Mouse (Mus musculus): ENCODE data around the gene Lmbr1l. TPM values are rescaled to one million over a fixed set of nuclear protein-coding genes. Genes with fewer than 3 reads are reported as not detected.
"Not testable (repeated sequence)": the region's sequence is repeated elsewhere in the genome, so short reads cannot be mapped to it uniquely, and the experiment has no call there.

Gene Lmbr1l
- polyA plus RNA-seq, 1 experiment from 2014 or later: 29.3 TPM

DNA sequence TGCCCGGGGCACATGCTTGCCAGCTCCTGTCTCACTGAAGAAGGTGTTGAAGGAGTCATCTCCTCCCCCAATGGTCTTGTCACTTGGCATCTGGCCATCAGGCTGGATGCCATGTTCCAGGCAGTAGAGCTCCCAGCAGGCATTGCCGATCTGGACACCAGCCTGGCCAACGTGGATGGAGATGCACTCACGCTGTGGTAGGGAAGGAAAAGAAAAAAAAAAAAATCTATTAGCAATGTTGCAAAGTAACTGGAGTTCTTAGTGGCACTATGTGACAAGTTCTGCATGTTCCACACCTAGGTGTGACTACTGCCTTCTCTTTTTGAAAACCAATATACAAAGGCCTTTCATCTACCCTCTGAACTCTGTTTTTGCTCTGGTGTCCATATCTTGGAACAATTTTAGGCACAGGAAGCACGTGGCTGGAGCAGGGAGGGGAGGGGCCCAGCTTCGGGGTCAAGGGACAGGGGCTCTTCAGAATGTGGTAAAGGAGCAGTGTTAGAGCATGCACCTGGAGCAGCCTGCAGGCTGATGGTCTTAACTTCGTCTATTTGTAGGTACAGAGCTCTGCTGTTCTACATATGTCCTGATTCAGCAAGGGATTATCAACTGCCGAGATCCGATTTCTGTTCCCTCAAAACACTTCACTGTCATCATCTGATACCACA lies 15.1 kb upstream of the Lmbr1l start:
- H3K9ac ChIP-seq: peak overlapping the region; percentile 91
- ATAC-seq (ENCODE audit: low FRiP score, low read depth); H3K36me3 ChIP-seq; H3K27me3 ChIP-seq; H3K9me3 ChIP-seq: not testable (repeated sequence)
- peak overlapping the region; percentile 96 for H3K4me2 ChIP-seq
- H3K4me3 ChIP-seq: peak overlapping the region; percentile 81
- H3K4me1 ChIP-seq (replicated peaks): peaks cover 36% of the 10 kb centered on the region
- 11% methylated on average over 8 of the region's 9 CpGs for WGBS
- H3K27ac ChIP-seq (replicated peaks): peak overlapping the region; percentile 99

DNA sequence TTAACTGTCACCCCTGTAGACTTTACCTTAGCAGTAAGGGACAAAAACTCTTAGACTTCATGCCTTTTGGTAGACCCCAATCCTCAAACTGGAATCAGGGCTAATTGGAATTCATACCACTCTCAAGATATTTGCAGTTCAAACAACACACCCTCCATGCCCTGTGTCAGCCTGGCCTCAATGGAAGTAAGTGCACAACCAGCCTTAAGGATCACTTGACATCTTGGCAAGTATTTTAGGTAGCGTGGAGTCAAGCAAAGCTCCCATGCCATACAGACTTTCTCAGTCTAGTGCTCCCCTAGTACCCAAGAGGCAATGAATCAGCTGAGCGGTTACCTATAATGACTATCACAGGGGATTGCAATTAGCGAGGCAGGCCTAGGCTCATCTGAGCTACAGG lies 13.0 kb upstream of the Lmbr1l start:
- Histone ChIP-seq H3K9ac (no peak overlapping the region), H3K4me2 (0 out of 2 replicates have a peak overlapping the region, but pooled peaks have one; percentile 7)
- WGBS: 77% methylated on average over 3 of the region's 3 CpGs

DNA sequence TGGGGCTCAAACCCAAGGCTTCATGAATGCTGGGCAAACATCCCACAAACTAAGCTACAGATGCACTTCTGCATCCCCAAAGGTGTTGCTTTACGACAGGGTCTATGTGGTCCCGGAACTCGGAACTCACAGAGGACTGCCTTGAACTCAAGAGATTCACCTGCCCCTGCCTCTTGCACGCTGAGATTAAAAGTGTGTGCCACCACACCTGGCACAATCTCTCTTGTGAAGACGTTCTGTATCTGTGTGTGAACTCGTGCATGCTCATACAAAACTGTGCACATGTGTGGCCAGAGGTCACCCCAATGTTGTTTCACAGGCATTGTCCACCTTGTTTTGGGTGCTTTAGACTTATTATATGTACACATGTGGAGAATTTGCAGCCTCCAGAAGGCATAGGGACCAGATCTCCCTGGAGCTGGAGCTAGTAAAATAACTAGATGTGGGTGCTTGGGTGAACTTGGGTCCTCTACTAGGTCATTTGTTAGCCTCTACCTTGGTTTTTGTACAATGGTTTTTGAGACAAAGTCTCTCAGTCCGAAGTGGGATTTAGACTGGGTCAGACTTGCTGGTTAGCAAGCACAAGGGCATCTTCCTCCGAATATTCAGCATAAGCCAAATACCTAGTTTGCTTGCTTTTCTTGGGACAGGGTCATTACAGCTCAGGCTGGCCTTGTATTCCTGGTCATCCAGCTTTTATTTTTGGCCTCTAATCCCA lies 12.1 kb upstream of the Lmbr1l start:
- Histone ChIP-seq H3K4me2 (no peak overlapping the region), H3K27me3 (no peaks in the 10 kb centered on the region), H3K4me3 (no peak overlapping the region), H3K4me1 (replicated peaks) (peaks cover 28% of the 10 kb centered on the region), H3K9me3 (no peaks in the 10 kb centered on the region), H3K36me3 (0 out of 2 replicates have a peak, but pooled peaks cover 5% of the 10 kb centered on the region), H3K9ac (no peak overlapping the region), H3K27ac (replicated peaks) (no peak overlapping the region)
- 53% methylated on average over 8 of the region's 8 CpGs for WGBS
- ATAC-seq (ENCODE audit: low FRiP score, low read depth): no peak

More for the DNA sequence above, 13.0 kb upstream of the Lmbr1l start:
- no peaks in the 10 kb centered on the region for H3K27me3 ChIP-seq
- no peak overlapping the region for H3K27ac ChIP-seq (replicated peaks)
- H3K4me1 ChIP-seq (replicated peaks): peaks cover 36% of the 10 kb centered on the region
- 0 out of 2 replicates have a peak overlapping the region, but pooled peaks have one; percentile 1 for H3K4me3 ChIP-seq
- no peaks in the 10 kb centered on the region for H3K9me3 ChIP-seq
- no peak for ATAC-seq (ENCODE audit: low FRiP score, low read depth)
- H3K36me3 ChIP-seq: 0 out of 2 replicates have a peak, but pooled peaks cover 5% of the 10 kb centered on the region

DNA sequence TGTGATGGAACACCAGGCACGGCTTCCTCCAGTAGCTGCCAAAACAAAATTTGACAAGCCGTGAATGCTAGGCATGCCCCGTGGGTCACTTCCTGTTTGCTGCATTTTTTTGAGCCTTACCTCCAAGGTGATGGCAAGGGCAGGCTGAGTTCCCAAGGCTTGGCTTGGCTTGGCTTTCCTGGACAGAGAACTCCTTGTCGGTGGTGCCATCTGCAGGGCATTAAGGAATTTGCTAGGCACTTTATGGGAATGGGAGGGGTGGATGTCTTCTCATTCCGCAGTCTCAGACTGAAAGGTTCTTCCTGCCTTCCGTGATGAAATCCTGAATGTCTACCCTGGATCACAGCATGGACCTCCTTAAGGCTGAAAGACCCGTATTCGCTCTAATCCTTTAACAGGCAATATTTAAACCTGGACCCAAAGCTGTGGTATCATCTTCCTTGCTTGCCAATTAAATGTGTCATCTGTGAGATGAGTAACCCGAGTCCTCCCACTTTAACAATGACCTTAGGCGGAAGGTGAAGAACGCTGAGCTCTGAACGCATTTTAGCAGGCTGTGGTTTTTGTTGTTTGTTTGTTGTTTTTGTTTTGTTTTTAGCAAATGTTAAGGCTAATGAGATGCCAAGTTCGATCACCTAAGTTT lies 10.7 kb upstream of the Lmbr1l start:
- H3K27ac ChIP-seq (replicated peaks): no peak overlapping the region; the same call in 1 of the 2 replicates
- H3K9me3 ChIP-seq: no peaks in the 10 kb centered on the region
- no peaks in the 10 kb centered on the region for H3K27me3 ChIP-seq
- H3K4me3 ChIP-seq: no peak overlapping the region
- H3K4me1 ChIP-seq (replicated peaks): peaks cover 23% of the 10 kb centered on the region
- 0 out of 2 replicates have a peak overlapping the region, but pooled peaks have one; percentile 8 for H3K4me2 ChIP-seq
- no peak for ATAC-seq (ENCODE audit: low FRiP score, low read depth)
- 0 out of 2 replicates have a peak, but pooled peaks cover 5% of the 10 kb centered on the region for H3K36me3 ChIP-seq
- WGBS: 17% methylated on average over 13 of the region's 13 CpGs
- H3K9ac ChIP-seq: 0 out of 2 replicates have a peak overlapping the region, but pooled peaks have one; percentile 16

DNA sequence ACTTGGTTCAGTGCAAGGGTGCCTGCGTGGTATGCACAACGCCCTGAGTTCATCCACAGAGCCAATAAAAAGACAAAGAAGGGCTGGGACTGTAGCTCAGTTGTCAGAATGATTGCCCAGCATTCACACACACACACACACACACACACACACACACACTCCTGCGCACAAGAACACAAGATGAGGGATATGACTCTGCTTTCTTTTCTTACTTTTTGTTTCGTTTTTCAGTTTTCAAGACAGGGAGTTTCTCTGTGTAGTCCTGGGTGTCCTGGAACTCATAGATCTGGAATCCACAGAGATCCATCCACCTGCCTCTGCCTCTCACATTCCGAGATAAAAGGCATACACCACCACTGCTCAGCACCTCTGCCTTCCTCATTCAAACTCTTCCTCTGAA lies 9.5 kb upstream of the Lmbr1l start:
- H3K4me3 ChIP-seq: no peak overlapping the region
- ATAC-seq (ENCODE audit: low FRiP score, low read depth): no peak
- no peaks in the 10 kb centered on the region for H3K9me3 ChIP-seq
- H3K4me2 ChIP-seq: no peak overlapping the region
- H3K4me1 ChIP-seq (replicated peaks): peaks cover 18% of the 10 kb centered on the region
- no peak overlapping the region for H3K9ac ChIP-seq
- 83% methylated on average over 5 of the region's 5 CpGs for WGBS
- no peak overlapping the region for H3K27ac ChIP-seq (replicated peaks)
- H3K27me3 ChIP-seq: no peaks in the 10 kb centered on the region
- 0 out of 2 replicates have a peak, but pooled peaks cover 5% of the 10 kb centered on the region for H3K36me3 ChIP-seq

DNA sequence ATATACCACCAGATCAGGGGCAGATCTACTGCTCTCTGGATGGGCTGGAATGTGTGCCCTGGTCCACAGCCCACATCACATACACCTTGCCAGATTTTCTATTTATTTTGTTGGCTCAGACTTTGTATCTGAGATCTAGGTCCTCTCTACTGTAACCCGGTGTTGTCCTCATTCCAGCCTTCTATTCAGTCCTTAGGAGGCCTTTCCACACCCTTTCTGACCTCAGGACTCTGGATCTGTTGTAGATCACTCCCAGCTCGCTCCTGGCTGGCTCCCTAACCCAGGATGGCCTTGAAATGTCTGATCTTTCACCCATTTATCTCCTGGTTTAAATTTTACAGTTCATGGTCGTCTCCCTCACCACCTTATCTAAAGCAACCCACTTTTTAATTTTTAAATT lies 6.7 kb upstream of the Lmbr1l start:
- no peak for ATAC-seq (ENCODE audit: low FRiP score, low read depth)
- Histone ChIP-seq H3K4me3 (no peak overlapping the region), H3K4me2 (no peak overlapping the region), H3K27me3 (no peaks in the 10 kb centered on the region), H3K36me3 (no peaks in the 10 kb centered on the region), H3K9ac (no peak overlapping the region), H3K4me1 (replicated peaks) (peaks cover 6% of the 10 kb centered on the region), H3K27ac (replicated peaks) (no peak overlapping the region), H3K9me3 (no peaks in the 10 kb centered on the region)
- 80% methylated on average over 3 of the region's 3 CpGs for whole genome bisulfite sequencing

DNA sequence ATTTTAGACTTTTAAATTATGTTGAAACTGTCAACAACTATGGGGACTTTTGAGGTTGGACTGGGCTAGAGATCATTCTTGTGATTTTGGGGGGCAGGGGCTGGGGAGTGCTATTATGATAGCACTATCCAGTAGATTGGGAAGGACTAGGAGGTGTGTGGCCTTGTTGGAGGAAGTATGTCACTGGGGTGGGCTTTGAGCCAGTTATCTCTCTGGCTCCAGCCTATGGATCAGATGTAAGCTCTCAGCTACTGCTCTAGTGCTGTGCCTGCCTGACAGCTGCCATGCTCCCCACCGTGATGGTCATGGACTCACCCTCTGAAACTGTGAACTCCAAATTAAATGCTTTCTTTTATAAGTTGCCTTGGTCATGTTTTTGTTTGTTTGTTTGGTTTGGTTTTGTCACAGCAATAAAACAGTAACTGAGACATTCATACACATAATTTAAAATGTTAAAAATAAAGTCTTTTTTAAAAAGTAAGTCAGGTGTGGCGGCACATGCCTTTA lies 5.1 kb upstream of the Lmbr1l start:
- Histone ChIP-seq H3K4me3 (no peak overlapping the region), H3K36me3 (no peaks in the 10 kb centered on the region), H3K9me3 (no peaks in the 10 kb centered on the region), H3K27ac (replicated peaks) (no peak overlapping the region), H3K9ac (no peak overlapping the region), H3K4me2 (no peak overlapping the region), H3K4me1 (replicated peaks) (peaks cover 9% of the 10 kb centered on the region), H3K27me3 (no peaks in the 10 kb centered on the region)
- 86% methylated on average over 2 of the region's 2 CpGs for WGBS
- no peak for ATAC-seq (ENCODE audit: low FRiP score, low read depth)

DNA sequence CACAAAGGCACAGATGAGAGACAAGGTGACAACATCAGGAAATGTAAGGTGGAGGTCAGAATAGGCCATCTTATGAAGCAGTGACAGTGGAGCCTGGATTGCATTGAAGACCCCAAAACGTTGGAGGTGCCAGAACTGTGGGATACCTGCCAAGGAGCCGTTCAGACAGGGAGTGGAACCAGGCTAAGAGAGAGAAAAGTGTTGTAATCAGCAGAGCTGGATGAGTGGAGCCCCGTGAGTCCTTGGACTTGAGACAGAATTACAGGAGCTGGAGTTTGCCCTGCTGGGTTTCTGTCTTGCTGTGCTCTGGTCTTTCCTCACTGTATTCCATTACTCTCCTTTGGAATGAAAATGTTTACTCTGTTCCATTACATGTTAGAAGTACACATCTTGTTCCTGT lies 4.5 kb upstream of the Lmbr1l start:
- H3K36me3 ChIP-seq: no peaks in the 10 kb centered on the region
- no peak overlapping the region for H3K4me3 ChIP-seq
- no peak overlapping the region for H3K9ac ChIP-seq
- no peak overlapping the region for H3K4me2 ChIP-seq
- H3K4me1 ChIP-seq (replicated peaks): peaks cover 9% of the 10 kb centered on the region
- H3K9me3 ChIP-seq: no peaks in the 10 kb centered on the region
- H3K27ac ChIP-seq (replicated peaks): no peak overlapping the region
- H3K27me3 ChIP-seq: no peaks in the 10 kb centered on the region
- ATAC-seq (ENCODE audit: low FRiP score, low read depth): no peak
- whole genome bisulfite sequencing: 61% methylated on average over 3 of the region's 3 CpGs

DNA sequence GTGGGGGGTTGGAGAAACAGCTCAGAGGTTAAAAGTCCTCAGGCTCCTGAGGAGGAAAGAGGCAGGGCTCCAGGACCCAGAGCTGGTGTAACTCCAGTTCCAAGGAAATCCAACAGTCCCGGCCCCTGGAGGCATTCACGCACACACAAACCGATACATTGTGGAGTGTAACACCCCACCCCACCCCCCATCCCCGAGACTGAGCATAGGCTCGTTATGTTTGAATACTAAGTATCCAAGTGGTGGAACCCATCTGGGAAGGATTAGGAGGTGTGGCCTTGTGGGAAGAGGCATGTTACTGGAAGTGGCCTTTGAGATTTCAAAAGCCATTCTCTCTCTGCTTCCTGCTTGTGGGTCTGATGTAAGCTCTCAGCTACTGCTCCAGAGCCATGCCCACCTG lies 3.5 kb upstream of the Lmbr1l start:
- H3K4me1 ChIP-seq (replicated peaks): peaks cover 16% of the 10 kb centered on the region
- H3K27ac ChIP-seq (replicated peaks): no peak overlapping the region
- WGBS: 87% methylated on average over 5 of the region's 5 CpGs
- H3K36me3 ChIP-seq: no peaks in the 10 kb centered on the region
- no peaks in the 10 kb centered on the region for H3K9me3 ChIP-seq
- no peaks in the 10 kb centered on the region for H3K27me3 ChIP-seq
- no peak overlapping the region for H3K4me2 ChIP-seq
- no peak for ATAC-seq (ENCODE audit: low FRiP score, low read depth)
- no peak overlapping the region for H3K9ac ChIP-seq
- no peak overlapping the region for H3K4me3 ChIP-seq

DNA sequence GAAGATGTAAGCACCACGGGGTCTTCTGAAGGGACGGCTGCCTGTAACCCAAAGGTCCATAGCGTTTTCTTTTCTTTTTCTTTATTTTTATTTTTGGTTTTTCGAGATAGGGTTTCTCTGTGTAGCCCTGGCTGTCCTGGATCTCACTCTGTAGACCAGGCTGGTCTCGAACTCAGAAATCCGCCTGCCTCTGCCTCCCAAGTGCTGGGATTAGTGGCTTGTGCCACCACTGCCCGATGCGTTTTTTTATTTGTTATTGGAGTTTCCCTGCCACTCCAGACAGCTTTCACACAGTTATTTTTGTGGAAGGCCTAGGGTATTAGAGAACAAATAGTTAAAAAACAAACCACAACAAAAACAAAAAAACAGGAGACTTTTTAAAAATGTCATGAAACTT lies 466 bp upstream of the Lmbr1l start:
- Histone ChIP-seq H3K4me2 (peak overlapping the region; percentile 88), H3K4me3 (peak overlapping the region; percentile 98), H3K27ac (replicated peaks) (peak overlapping the region; percentile 97), H3K4me1 (replicated peaks) (peaks cover 34% of the 10 kb centered on the region), H3K9ac (peak overlapping the region; percentile 35; the same call in 1 of the 2 replicates)
- H3K36me3 ChIP-seq; H3K9me3 ChIP-seq; ATAC-seq (ENCODE audit: low FRiP score, low read depth); H3K27me3 ChIP-seq: not testable (repeated sequence)
- WGBS: 24% methylated on average over 8 of the region's 8 CpGs

DNA sequence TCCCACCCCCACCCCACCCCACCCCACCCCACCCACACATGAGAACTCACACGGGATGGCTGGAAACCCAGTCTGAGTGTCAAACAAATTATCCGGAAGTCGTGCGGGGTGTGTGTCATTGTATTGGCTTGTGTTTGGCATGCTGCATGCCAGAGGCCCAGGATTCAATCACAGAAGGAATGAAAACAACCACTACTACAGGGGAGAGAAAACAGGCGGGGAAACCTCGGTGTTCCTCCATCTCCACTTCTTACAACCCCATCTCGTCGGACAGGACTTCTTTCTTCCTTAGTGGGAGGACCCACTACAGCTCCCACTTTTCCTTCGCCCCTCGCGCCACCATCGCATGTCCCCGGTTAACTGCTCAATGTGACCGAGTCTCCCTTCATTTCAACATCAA lies 940 bp downstream of the Lmbr1l start:
- H3K9me3 ChIP-seq: no peaks in the 10 kb centered on the region
- no peaks in the 10 kb centered on the region for H3K27me3 ChIP-seq
- peaks cover 14% of the 10 kb centered on the region for H3K36me3 ChIP-seq
- ATAC-seq (ENCODE audit: low FRiP score, low read depth): no peak
- peak overlapping the region; percentile 98 for H3K4me3 ChIP-seq
- 2% methylated on average over 14 of the region's 14 CpGs for WGBS
- H3K9ac ChIP-seq: peak overlapping the region; percentile 85
- peak overlapping the region; percentile 88 for H3K4me2 ChIP-seq
- H3K4me1 ChIP-seq (replicated peaks): peaks cover 34% of the 10 kb centered on the region
- peak overlapping the region; percentile 97 for H3K27ac ChIP-seq (replicated peaks)

DNA sequence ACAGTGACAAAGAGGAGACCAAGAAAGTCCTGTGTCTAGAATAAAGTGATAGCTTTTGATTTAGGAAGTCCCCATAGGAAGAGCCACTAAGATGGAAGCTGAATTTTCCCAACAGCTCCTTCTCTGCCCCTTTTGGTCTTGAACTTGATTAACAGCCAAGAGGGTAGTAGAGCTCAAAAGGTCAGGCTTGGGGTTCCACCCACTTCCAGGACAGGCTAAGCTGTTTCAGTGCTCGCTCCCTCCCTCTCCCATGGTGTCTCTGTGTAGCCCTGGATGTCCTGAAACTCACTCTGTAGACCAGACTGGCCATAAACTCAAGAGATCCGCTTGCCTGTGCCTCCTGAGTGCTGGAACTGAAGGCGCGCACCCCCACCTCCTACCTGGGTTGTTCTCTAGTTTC lies 2.0 kb downstream of the Lmbr1l start:
- H3K4me1 ChIP-seq (replicated peaks): peaks cover 34% of the 10 kb centered on the region
- H3K36me3 ChIP-seq: peaks cover 25% of the 10 kb centered on the region
- peak overlapping the region; percentile 85; the same call in 1 of the 2 replicates for H3K9ac ChIP-seq
- peak overlapping the region; percentile 88 for H3K4me2 ChIP-seq
- ATAC-seq (ENCODE audit: low FRiP score, low read depth): no peak
- no peaks in the 10 kb centered on the region for H3K9me3 ChIP-seq
- H3K4me3 ChIP-seq: peak overlapping the region; percentile 98; the same call in 1 of the 2 replicates
- H3K27me3 ChIP-seq: no peaks in the 10 kb centered on the region
- no peak overlapping the region for H3K27ac ChIP-seq (replicated peaks)
- WGBS: 97% methylated on average over 4 of the region's 4 CpGs
